ENCODE assay signal across 8 mouse cellular contexts in genomic region chr3:79885686-79886356, GRCm38 (mm10). TPM values are rescaled to one million over a fixed set of nuclear protein-coding genes. Genes with fewer than 3 reads are reported as not detected.
DNase-seq lines count a peak whose midpoint lies in the region; ATAC-seq and TF ChIP-seq lines count a peak whose summit lies in the region.

No protein-coding gene starts in this region.

- no peaks in the 10 kb centered on the region for H3K36me3 ChIP-seq in thymus, adult 2 months (ENCODE audit: control insufficient read depth, insufficient read depth, low read length)
- no peaks in the 10 kb centered on the region for H3K36me3 ChIP-seq in lung, embryonic 15.5 days
- H3K36me3 ChIP-seq in midbrain, embryonic 10.5 days: no peaks in the 10 kb centered on the region

- peak overlapping the region; percentile 16 for H3K9ac ChIP-seq in lung, embryonic 15.5 days

- no peaks in the 10 kb centered on the region for H3K9me3 ChIP-seq in lung, embryonic 15.5 days
- H3K9me3 ChIP-seq in midbrain, embryonic 10.5 days (replicated peaks): no peaks in the 10 kb centered on the region

- peaks cover 3% of the 10 kb centered on the region; the same call in 1 of the 2 replicates for H3K27me3 ChIP-seq in thymus, adult 2 months (ENCODE audit: control insufficient read depth, insufficient read depth, low read length)
- no peaks in the 10 kb centered on the region for H3K27me3 ChIP-seq in lung, embryonic 15.5 days
- no peaks in the 10 kb centered on the region for H3K27me3 ChIP-seq in midbrain, embryonic 10.5 days (ENCODE audit: low read depth, poor library complexity, severe bottlenecking)

- ATAC-seq in lung, embryonic 15.5 days (ENCODE audit: borderline replicate concordance, extremely low read depth, low FRiP score, low TSS enrichment): peak; percentile 70

- intact Hi-C loops in left cerebral cortex, postnatal 36 days (cut with DNase I): loop anchor here (10.0 kb wide), 1 partner anchor 919 kb away; the partner anchor contains the start of gene Gria2

- no peak for TF ChIP-seq CTCF in thymus, adult 2 months (IDR thresholded peaks at IDR 0.05; ENCODE audit: borderline replicate concordance, control insufficient read depth, extremely low read depth, insufficient read depth, low read length, poor library complexity)

- 2% methylated on average over 19 of the region's 19 CpGs for WGBS in thymus, adult 2 months
- 3% methylated on average over 19 of the region's 19 CpGs for WGBS in lung, embryonic 15.5 days
- WGBS in midbrain, embryonic 10.5 days: 78% methylated on average over 19 of the region's 19 CpGs

- DNase-seq in thymus, adult 2 months: no peak
- no peak for DNase-seq in thymus, postnatal 36 days
- peak; percentile 79 for DNase-seq in gonadal fat pad, adult 2 months (ENCODE audit: low read depth)
- DNase-seq in kidney, adult 11 months: peak; percentile 15
- peak; percentile 78 to 80 for DNase-seq in urinary bladder, adult 18-20 months (ENCODE audit: low spot score in 2 of 2)
- DNase-seq in midbrain, embryonic 10.5 days (ENCODE audit: low spot score): no peak
- DNase-seq in left cerebral cortex, postnatal 36 days (ENCODE audit: low spot score in 2 of 2): no peak

- no peak overlapping the region for H3K4me3 ChIP-seq in thymus, adult 2 months (ENCODE audit: control insufficient read depth, insufficient read depth, low read length)
- peak overlapping the region; percentile 39 for H3K4me3 ChIP-seq in lung, embryonic 15.5 days
- no peak overlapping the region for H3K4me3 ChIP-seq in midbrain, embryonic 10.5 days

- peak overlapping the region; percentile 55 for H3K4me2 ChIP-seq in lung, embryonic 15.5 days

- peak overlapping the region; percentile 27; the same call in 1 of the 2 replicates for H3K27ac ChIP-seq in thymus, adult 2 months (ENCODE audit: control insufficient read depth, insufficient read depth, low read length)
- peak overlapping the region; percentile 86 for H3K27ac ChIP-seq in lung, embryonic 15.5 days
- H3K27ac ChIP-seq in midbrain, embryonic 10.5 days (replicated peaks): no peak overlapping the region; the same call in 1 of the 2 replicates

- no peaks in the 10 kb centered on the region for H3K4me1 ChIP-seq in thymus, adult 2 months (replicated peaks; ENCODE audit: control insufficient read depth, insufficient read depth, low read length)
- peaks cover 33% of the 10 kb centered on the region for H3K4me1 ChIP-seq in lung, embryonic 15.5 days
- peaks cover 13% of the 10 kb centered on the region for H3K4me1 ChIP-seq in midbrain, embryonic 10.5 days

- no peak for TF ChIP-seq POLR2A in thymus, adult 2 months (IDR thresholded peaks at IDR 0.05; ENCODE audit: control insufficient read depth, extremely low read depth, insufficient read depth, low read length, poor library complexity)

RNA-seq across cellular contexts. Expression of gene Fam198b, which starts 1.5 kb away (rescaled TPM):
- polyA plus RNA-seq in thymus, adult 2 months (2012; rRNA removed): 1.3 and 1.5 TPM in 2 replicates
- 10.7 and 17.2 TPM in 2 replicates for polyA plus RNA-seq in gonadal fat pad, adult 2 months (2012; rRNA removed)
- 23.6 and 27.1 TPM in 2 replicates for polyA plus RNA-seq in lung, embryonic 15.5 days (2015; fragmentation: Nextera tagmentation; extraction: Ambion mirVana)
- 2.0 and 2.7 TPM in 2 replicates for polyA plus RNA-seq in midbrain, embryonic 10.5 days (2016; fragmentation: Nextera tagmentation; extraction: Ambion mirVana)
- 10 to 100 TPM in 1 of 2 experiments, 1 to 10 TPM in 1; 7.4 to 11.2 TPM for total RNA-seq in left cerebral cortex, postnatal 36 days (2021)

RNA-seq across cellular contexts. Expression of gene Tmem144, which starts 33.2 kb away (rescaled TPM):
- 0.38 and 1.4 TPM in 2 replicates for polyA plus RNA-seq in thymus, adult 2 months (2012; rRNA removed)
- 1.6 and 3.2 TPM in 2 replicates for polyA plus RNA-seq in gonadal fat pad, adult 2 months (2012; rRNA removed)
- polyA plus RNA-seq in lung, embryonic 15.5 days (2015; fragmentation: Nextera tagmentation; extraction: Ambion mirVana): 4.9 and 5.2 TPM in 2 replicates
- 2.6 and 2.7 TPM in 2 replicates for polyA plus RNA-seq in midbrain, embryonic 10.5 days (2016; fragmentation: Nextera tagmentation; extraction: Ambion mirVana)
- 10 to 100 TPM; 10.6 to 12.4 TPM for total RNA-seq in left cerebral cortex, postnatal 36 days (2021)

Comparison
In these comparisons a context has a peak if more than half of its experiments do, and no peak if none do; other contexts are left out.
1. DNase-seq: peak in gonadal fat pad, adult 2 months (single experiment), kidney, adult 11 months (single experiment) and urinary bladder, adult 18-20 months (2 of 2); none in thymus, adult 2 months (single experiment), thymus, postnatal 36 days (0 of 2), midbrain, embryonic 10.5 days (single experiment) and left cerebral cortex, postnatal 36 days (0 of 2).